Comparison of ENCODE assay signal across 10 mouse cellular contexts in genomic region chr9:58143419-58143818, GRCm38 (mm10). TPM values are rescaled to one million over a fixed set of nuclear protein-coding genes. Genes with fewer than 3 reads are reported as not detected.
A peak's percentile ranks its signal among the peaks of the same experiment; 100 is the strongest.
DNase-seq lines count a peak whose midpoint lies in the region; ATAC-seq and TF ChIP-seq lines count a peak whose summit lies in the region.
"Had no signal": no experiment of that assay in that cellular context is flagged by ENCODE, and none has a peak within 500 bp of the region (broad histone marks: within the 10 kb centered on the region; RNA-seq: fewer than 3 reads in every experiment).

No protein-coding gene starts in this region.

- WGBS in kidney, embryonic 16.5 days = 28% methylated on average over 7 of the region's 7 CpGs
- WGBS in kidney, adult 2 months = 62% methylated on average over 7 of the region's 7 CpGs
- WGBS in embryonic facial prominence, embryonic 10.5 days = 38% methylated on average over 7 of the region's 7 CpGs

- H3K4me1 ChIP-seq in kidney, embryonic 16.5 days (ENCODE audit: insufficient read depth, low read length) = peaks cover 33% of the 10 kb centered on the region
- no peaks in the 10 kb centered on the region for H3K4me1 ChIP-seq in kidney, adult 2 months (ENCODE audit: control insufficient read depth, insufficient read depth, low read length)
- peaks cover 72% of the 10 kb centered on the region for H3K4me1 ChIP-seq in embryonic facial prominence, embryonic 10.5 days

- ATAC-seq in kidney, embryonic 16.5 days (ENCODE audit: low FRiP score, low TSS enrichment) = no peak

- H3K27me3 ChIP-seq in kidney, embryonic 16.5 days (ENCODE audit: insufficient read depth, low read length) = no peaks in the 10 kb centered on the region
- no peaks in the 10 kb centered on the region for H3K27me3 ChIP-seq in kidney, adult 2 months (replicated peaks; ENCODE audit: control insufficient read depth, insufficient read depth, low read length)
- H3K27me3 ChIP-seq in embryonic facial prominence, embryonic 10.5 days (replicated peaks; ENCODE audit: low read depth, poor library complexity, severe bottlenecking) = 0 out of 2 replicates have a peak, but pooled peaks cover 11% of the 10 kb centered on the region

- H3K9me3 ChIP-seq in kidney, embryonic 16.5 days (ENCODE audit: low read length) = no peaks in the 10 kb centered on the region
- H3K9me3 ChIP-seq in embryonic facial prominence, embryonic 10.5 days = no peaks in the 10 kb centered on the region
- H3K9me3 ChIP-seq: megakaryocyte, embryonic 14.5 days had no signal

- no peak overlapping the region for H3K4me3 ChIP-seq in kidney, embryonic 16.5 days (ENCODE audit: low read length)
- no peak overlapping the region for H3K4me3 ChIP-seq in kidney, adult 2 months (ENCODE audit: insufficient read depth, low read depth, low read length)
- no peak overlapping the region for H3K4me3 ChIP-seq in embryonic facial prominence, embryonic 10.5 days
- H3K4me3 ChIP-seq: megakaryocyte, embryonic 14.5 days had no signal

- DNase-seq in embryo, embryonic 10 days (ENCODE audit: low spot score) = peak; percentile 71
- DNase-seq in embryo, embryonic 9.5 days (ENCODE audit: extremely low spot score) = no peak
- DNase-seq in kidney, adult 2 months = no peak
- peak; percentile 52 for DNase-seq in embryonic facial prominence, embryonic 10.5 days (ENCODE audit: low spot score)
- peak; percentile 84 for DNase-seq in lung, postnatal 10 days
- no peak for DNase-seq in thymus, postnatal 36 days
- no peak for DNase-seq in thymus, postnatal 10 days (ENCODE audit: low spot score in 2 of 2)
- DNase-seq: liver had no signal

- H3K36me3 ChIP-seq in kidney, embryonic 16.5 days (ENCODE audit: insufficient read depth, low read length) = no peaks in the 10 kb centered on the region
- no peaks in the 10 kb centered on the region for H3K36me3 ChIP-seq in kidney, adult 2 months (ENCODE audit: control insufficient read depth, insufficient read depth, low read length)
- peaks cover 83% of the 10 kb centered on the region for H3K36me3 ChIP-seq in embryonic facial prominence, embryonic 10.5 days (replicated peaks)

- no peak overlapping the region for H3K4me2 ChIP-seq in kidney, embryonic 16.5 days (replicated peaks; ENCODE audit: low read depth, low read length)

- H3K27ac ChIP-seq in kidney, embryonic 16.5 days (ENCODE audit: low read length) = peak overlapping the region; percentile 22; the same call in 1 of the 2 replicates
- no peak overlapping the region for H3K27ac ChIP-seq in kidney, adult 2 months (ENCODE audit: insufficient read depth, low read depth, low read length)
- peak overlapping the region; percentile 51 for H3K27ac ChIP-seq in embryonic facial prominence, embryonic 10.5 days (replicated peaks)

- H3K9ac ChIP-seq in kidney, embryonic 16.5 days (replicated peaks; ENCODE audit: low read length) = no peak overlapping the region

- TF ChIP-seq CTCF in kidney, adult 2 months (conservative IDR thresholded peaks at IDR 0.05; ENCODE audit: insufficient read depth, insufficient read length, low read depth, low read length) = no peak

- no peak for TF ChIP-seq POLR2A in kidney, adult 2 months (IDR thresholded peaks at IDR 0.05; ENCODE audit: low read depth, low read length)

RNA-seq across cellular contexts. Expression of gene Ccdc33, which starts 24.8 kb away (rescaled TPM):
- polyA plus RNA-seq in kidney, embryonic 16.5 days (2015; fragmentation: Nextera tagmentation; extraction: Ambion mirVana) = 0.13 and 0.21 TPM in 2 replicates
- 0.18 TPM in 1 of 2 replicates, not detected in the other for polyA plus RNA-seq in kidney, adult 2 months (2012; rRNA removed)
- polyA plus RNA-seq in embryonic facial prominence, embryonic 10.5 days (2016; fragmentation: Nextera tagmentation; extraction: Ambion mirVana) = 0.36 and 0.56 TPM in 2 replicates

Comparison
In these comparisons a context has a peak if more than half of its experiments do, and no peak if none do; other contexts are left out.
1. DNase-seq: peak in embryo, embryonic 10 days (single experiment), embryonic facial prominence, embryonic 10.5 days (single experiment) and lung, postnatal 10 days (single experiment); none in embryo, embryonic 9.5 days (single experiment), kidney, adult 2 months (single experiment), thymus, postnatal 36 days (0 of 2) and thymus, postnatal 10 days (0 of 2).